Mouse (Mus musculus) heart, postnatal 0 days (tissue): ENCODE data around the gene Kcnq1. TPM values are rescaled to one million over a fixed set of nuclear protein-coding genes. Genes with fewer than 3 reads are reported as not detected.

Source experiments
- ATAC-seq: fragments of 200-750 bp; cut with Nextera tagmentation; 2 replicates; pipeline ENCODE4 v1.8.0; 2017; ENCODE audit warnings: low read depth, moderate number of reproducible peaks, moderate library complexity; ENCODE audit not compliant: insufficient read depth
- DNase-seq: peaks from one replicate; pipeline ENCODE4 v3.0.0-alpha.2; 2016; ENCODE audit warnings: low spot score
- H3K27ac ChIP-seq: fragments of 300-500 bp; sonication (generic); 2 replicates; pipeline ENCODE4 v1.5.1; 2014; ENCODE audit warnings: low read depth, mild to moderate bottlenecking
- H3K27me3 ChIP-seq: fragments of 300-500 bp; sonication (generic); 2 replicates; pipeline ENCODE4 v1.6.1; 2014; ENCODE audit warnings: low read length, mixed read lengths; ENCODE audit not compliant: control insufficient read depth, insufficient read depth
- H3K36me3 ChIP-seq: fragments of 300-500 bp; sonication (generic); replicated peaks from 2 replicates; pipeline ENCODE4 v1.6.1; 2014; ENCODE audit warnings: low read length, mixed read lengths; ENCODE audit not compliant: control insufficient read depth, insufficient read depth
- H3K4me1 ChIP-seq: fragments of 300-500 bp; sonication (generic); 2 replicates; pipeline ENCODE4 v1.6.1; 2014; ENCODE audit warnings: antibody characterized with exemption; ENCODE audit not compliant: control insufficient read depth, insufficient read depth
- H3K4me2 ChIP-seq: fragments of 300-500 bp; sonication (generic); 2 replicates; pipeline ENCODE4 v1.6.1; 2014; ENCODE audit warnings: low read depth, mild to moderate bottlenecking, low read length, moderate library complexity
- H3K4me3 ChIP-seq: fragments of 300-500 bp; sonication (generic); 2 replicates; pipeline ENCODE4 v1.5.1; 2014; ENCODE audit warnings: low read depth, low read length
- H3K9ac ChIP-seq: fragments of 300-500 bp; sonication (generic); replicated peaks from 2 replicates; pipeline ENCODE4 v1.6.1; 2014; ENCODE audit warnings: low read depth, low read length, mixed read lengths
- H3K9me3 ChIP-seq: fragments of 300-500 bp; sonication (generic); replicated peaks from 2 replicates; pipeline ENCODE4 v1.6.1; 2016; ENCODE audit warnings: low read length; ENCODE audit not compliant: control insufficient read depth
- CTCF ChIP-seq: IDR thresholded peaks from 2 replicates; pipeline ENCODE4 v1.5.1; 2016; ENCODE audit warnings: antibody characterized with exemption, control low read depth, low read depth
- EP300 ChIP-seq: IDR thresholded peaks from 2 replicates; pipeline ENCODE4 v1.6.1; 2016; ENCODE audit warnings: antibody characterized with exemption, low read depth
- WGBS: fragments of 180-500 bp; shearing (Covaris S2); extraction: QIAGEN DNeasy Blood & Tissue Kit; methylation state at CpG from one replicate; pipeline ENCODE4 v1.1.7; 2014; 5-methylcytosine and 5-hydroxymethylcytosine counted together
- polyA plus RNA-seq: library from polyadenylated mRNA; unstranded; fragments of >200 nt; fragmentation: Nextera tagmentation; extraction: Ambion mirVana; gene quantifications from 2 replicates; pipeline ENCODE4 v1.2.1, GENCODE M21; 2015
- total RNA-seq: library from RNA; depleted of rRNA; stranded (reverse); fragments of >200 nt; gene quantifications from 2 replicates; pipeline ENCODE4 v1.2.3, GENCODE M21; 2014; ENCODE audit warnings: low replicate concordance

Gene Kcnq1
- total and polyA plus RNA-seq, 2 experiments from 2014 or later: 37.2 to 75.9 TPM

DNA sequence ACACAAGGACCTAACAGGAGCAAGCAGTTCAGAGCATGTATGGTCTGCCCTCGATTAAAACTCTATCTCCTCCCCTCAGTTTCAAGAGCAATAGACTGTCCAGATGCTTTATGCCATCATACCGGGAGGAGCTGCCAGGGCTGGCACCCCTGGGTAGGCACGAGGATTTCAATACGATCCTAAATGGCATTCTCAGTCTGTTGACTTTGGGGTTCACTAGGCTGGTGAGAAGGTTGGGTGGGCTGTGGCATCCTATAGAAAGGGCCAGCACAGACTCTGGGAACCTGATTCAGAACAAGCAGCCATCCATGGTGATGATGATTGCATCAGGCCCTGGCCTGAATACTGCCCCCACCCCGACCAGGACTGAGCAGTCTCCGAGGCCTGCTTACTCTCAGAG, 79.3 kb downstream of the Kcnq1 start:
- TF ChIP-seq EP300 (no peak), CTCF (no peak)
- 77% methylated on average over 6 of the region's 6 CpGs for WGBS

DNA sequence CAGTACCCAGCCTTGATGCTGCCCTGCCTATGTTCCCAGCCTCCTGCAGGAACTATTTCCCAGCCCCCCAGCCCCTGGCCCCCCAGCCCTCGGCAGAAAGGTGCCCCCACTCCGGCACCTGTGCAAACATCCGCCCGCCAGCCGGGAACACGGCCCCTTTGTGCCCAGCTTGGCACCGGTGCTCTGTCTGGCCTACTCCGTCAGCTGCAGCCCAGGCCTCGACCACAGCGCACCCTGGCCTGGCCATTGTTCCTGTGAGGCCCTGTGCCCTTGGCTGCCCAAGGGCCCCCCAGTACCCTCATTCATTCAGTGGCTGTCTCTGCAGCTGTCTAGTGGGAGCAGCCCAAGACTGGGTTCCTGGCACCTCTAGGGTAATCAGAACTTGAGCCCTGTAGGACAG, 80.2 kb downstream of the Kcnq1 start:
- H3K36me3 ChIP-seq: peaks cover 34% of the 10 kb centered on the region
- DNase-seq: no peak
- TF ChIP-seq EP300 (no peak), CTCF (no peak)
- H3K27me3 ChIP-seq: no peaks in the 10 kb centered on the region
- 88% methylated on average over 10 of the region's 10 CpGs for WGBS
- H3K9me3 ChIP-seq: no peaks in the 10 kb centered on the region
- no peak overlapping the region for H3K27ac ChIP-seq
- no peak for ATAC-seq
- no peak overlapping the region for H3K4me3 ChIP-seq
- peaks cover under 1% of the 10 kb centered on the region; the same call in 1 of the 2 replicates for H3K4me1 ChIP-seq
- no peak overlapping the region for H3K4me2 ChIP-seq
- no peak overlapping the region for H3K9ac ChIP-seq

More for the DNA sequence above, 79.3 kb downstream of the Kcnq1 start:
- Histone ChIP-seq H3K4me3 (no peak overlapping the region), H3K9me3 (no peaks in the 10 kb centered on the region), H3K4me2 (no peak overlapping the region), H3K27me3 (no peaks in the 10 kb centered on the region), H3K9ac (no peak overlapping the region), H3K27ac (no peak overlapping the region), H3K36me3 (peaks cover 31% of the 10 kb centered on the region), H3K4me1 (peaks cover 9% of the 10 kb centered on the region; the same call in 1 of the 2 replicates)
- DNase-seq (no peak), ATAC-seq (no peak)

DNA sequence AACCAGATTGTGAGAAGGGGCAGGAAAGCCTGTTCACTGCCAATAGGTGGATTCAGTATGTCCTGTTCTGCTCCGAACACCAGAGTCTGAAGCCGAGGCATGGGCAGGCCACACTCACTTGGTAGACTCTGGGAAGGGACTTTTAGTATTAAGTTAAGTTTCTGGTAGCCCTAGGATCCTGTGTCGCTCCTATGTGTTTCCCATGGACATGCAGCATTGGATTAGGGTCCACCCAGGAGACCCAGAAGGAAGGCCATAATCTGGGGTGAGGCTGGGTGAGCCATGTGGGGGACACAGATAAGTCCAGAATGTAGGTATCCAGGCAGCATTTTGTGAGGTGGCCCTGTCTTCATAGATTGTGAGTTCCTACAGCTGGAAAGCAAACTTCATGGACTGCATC, 81.0 kb downstream of the Kcnq1 start:
- no peak for ATAC-seq
- no peaks in the 10 kb centered on the region for H3K9me3 ChIP-seq
- H3K9ac ChIP-seq: no peak overlapping the region
- DNase-seq: no peak
- H3K27me3 ChIP-seq: no peaks in the 10 kb centered on the region
- H3K4me2 ChIP-seq: no peak overlapping the region
- H3K27ac ChIP-seq: no peak overlapping the region
- no peaks in the 10 kb centered on the region for H3K4me1 ChIP-seq
- no peak for TF ChIP-seq EP300
- TF ChIP-seq CTCF: no peak
- peaks cover 39% of the 10 kb centered on the region for H3K36me3 ChIP-seq
- 83% methylated on average over 3 of the region's 3 CpGs for WGBS
- H3K4me3 ChIP-seq: no peak overlapping the region

DNA sequence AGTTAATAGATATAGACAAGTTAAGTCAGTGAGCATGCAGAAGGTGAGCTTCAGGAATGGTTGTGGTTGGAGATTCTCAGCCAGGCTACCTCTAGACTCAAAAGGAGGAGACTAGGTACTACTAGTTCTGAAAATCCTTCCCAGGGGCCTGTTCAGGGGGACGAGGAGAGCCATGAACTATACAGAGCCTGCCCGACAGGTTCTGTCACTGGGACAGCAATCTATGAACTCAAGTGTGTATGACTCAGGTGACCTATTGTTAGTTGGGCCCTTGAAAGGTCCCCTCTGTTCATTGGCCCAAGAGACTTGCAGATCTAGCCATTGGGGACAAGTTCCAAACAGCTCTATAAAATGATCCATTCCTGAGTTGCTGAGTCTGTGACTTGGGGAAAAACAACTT, 82.4 kb downstream of the Kcnq1 start:
- Histone ChIP-seq H3K4me3 (no peak overlapping the region), H3K9ac (no peak overlapping the region), H3K4me2 (no peak overlapping the region), H3K9me3 (no peaks in the 10 kb centered on the region), H3K36me3 (peaks cover 46% of the 10 kb centered on the region), H3K4me1 (no peaks in the 10 kb centered on the region), H3K27me3 (no peaks in the 10 kb centered on the region), H3K27ac (no peak overlapping the region)
- 55% methylated on average over 2 of the region's 2 CpGs for WGBS
- no peak for TF ChIP-seq EP300
- no peak for TF ChIP-seq CTCF
- ATAC-seq: no peak
- no peak for DNase-seq

DNA sequence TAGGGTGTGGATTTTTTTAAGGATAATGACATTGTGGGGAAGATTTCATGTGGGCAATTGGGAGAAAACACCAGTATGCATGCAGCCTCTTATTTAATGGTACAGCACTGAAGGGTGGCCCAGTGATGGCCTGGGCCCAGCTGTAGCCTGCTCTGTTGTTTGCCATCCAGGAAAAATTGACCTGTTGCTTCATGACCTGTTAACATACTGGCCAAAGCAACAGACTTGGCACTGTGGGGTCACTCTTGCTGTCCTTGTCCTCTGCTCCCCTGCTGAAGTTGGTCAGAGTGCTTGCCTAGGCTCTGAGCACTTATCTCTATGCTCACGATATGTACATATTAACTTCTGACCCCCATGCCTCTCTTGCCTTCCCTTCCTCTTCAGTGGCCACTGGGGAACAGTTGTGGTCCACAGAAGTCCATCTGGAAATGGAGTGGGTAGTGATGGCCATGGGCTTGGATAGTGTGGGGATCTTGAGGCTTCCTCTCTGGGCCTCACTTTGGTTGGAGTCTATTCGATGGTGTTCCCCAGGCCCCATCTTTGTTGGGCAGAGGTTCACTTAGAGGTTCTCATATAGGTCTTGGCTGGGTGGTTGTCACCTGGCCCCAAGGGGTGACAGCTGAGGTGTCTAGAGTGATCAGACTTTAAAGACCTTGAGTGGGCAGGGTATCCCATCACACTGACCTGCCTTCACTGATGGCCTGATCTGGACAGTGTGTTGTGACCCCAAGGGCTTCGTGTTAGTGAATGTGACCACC, 84.0 kb downstream of the Kcnq1 start:
- Histone ChIP-seq H3K27me3 (no peaks in the 10 kb centered on the region), H3K36me3 (peaks cover 48% of the 10 kb centered on the region), H3K27ac (no peak overlapping the region), H3K9me3 (no peaks in the 10 kb centered on the region), H3K4me2 (no peak overlapping the region), H3K4me3 (no peak overlapping the region), H3K4me1 (no peaks in the 10 kb centered on the region), H3K9ac (no peak overlapping the region)
- DNase-seq (no peak), ATAC-seq (no peak)
- TF ChIP-seq EP300: no peak
- no peak for TF ChIP-seq CTCF
- WGBS: 90% methylated on average over 3 of the region's 3 CpGs

DNA sequence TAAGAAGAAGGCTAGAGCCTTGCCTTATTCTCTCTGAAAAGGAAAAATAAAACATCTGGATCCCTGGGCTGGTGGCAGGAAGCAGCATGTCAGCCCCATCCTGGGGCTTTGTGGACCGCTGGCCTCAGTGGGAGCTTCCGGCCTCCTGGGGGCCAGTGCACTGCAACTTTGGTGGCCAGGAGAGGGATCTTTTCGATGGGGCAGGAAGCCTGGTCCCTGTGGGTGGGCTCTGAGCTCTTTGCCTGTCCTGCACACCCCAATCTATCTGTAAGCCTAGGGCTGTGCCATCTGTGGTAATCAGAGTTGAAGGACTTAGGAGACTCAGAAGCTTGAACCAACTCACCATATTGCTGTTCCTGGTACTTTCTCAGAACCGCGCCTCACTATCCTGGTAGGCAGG, 84.7 kb downstream of the Kcnq1 start:
- TF ChIP-seq CTCF: no peak
- no peak for TF ChIP-seq EP300
- H3K4me1 ChIP-seq: no peaks in the 10 kb centered on the region
- no peak overlapping the region for H3K9ac ChIP-seq
- no peak overlapping the region for H3K4me3 ChIP-seq
- H3K9me3 ChIP-seq: no peaks in the 10 kb centered on the region
- no peak for DNase-seq
- H3K27me3 ChIP-seq: no peaks in the 10 kb centered on the region
- 82% methylated on average over 5 of the region's 5 CpGs for WGBS
- no peak overlapping the region for H3K4me2 ChIP-seq
- peaks cover 49% of the 10 kb centered on the region for H3K36me3 ChIP-seq
- H3K27ac ChIP-seq: no peak overlapping the region
- no peak for ATAC-seq
